8 mouse cellular contexts compared by ENCODE assay signal in the genomic region with DNA sequence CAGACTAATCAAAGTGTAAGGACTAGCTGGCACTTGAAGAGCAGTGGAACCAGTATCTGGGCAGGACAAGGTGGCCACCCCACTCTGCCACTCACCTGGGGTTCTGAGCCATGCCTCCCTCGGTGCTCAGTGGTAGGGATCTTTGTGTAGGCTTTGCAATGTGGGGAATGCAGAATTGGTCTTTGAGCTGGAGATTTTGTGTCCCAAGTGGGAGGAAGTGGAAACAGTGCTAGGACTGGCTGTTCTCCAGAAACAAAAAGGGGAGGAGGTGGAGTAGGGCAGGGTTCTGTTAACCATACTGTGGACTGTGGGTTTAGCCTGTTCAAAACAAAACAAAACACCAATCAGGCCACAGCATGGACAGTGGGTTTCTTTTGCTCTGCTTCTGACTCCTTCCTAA. TPM values are rescaled to one million over a fixed set of nuclear protein-coding genes. Genes with fewer than 3 reads are reported as not detected.
A peak's percentile ranks its signal among the peaks of the same experiment; 100 is the strongest.
DNase-seq lines count a peak whose midpoint lies in the region; ATAC-seq lines count a peak whose summit lies in the region.

Sult1a1 (minus strand) TSS at position 226 of the 400 bp plus-strand sequence.

- H3K9ac ChIP-seq in embryonic facial prominence, embryonic 14.5 days (ENCODE audit: low read depth, low read length), result no peak within 1 kb of the TSS

- H3K36me3 ChIP-seq in embryonic facial prominence, embryonic 14.5 days (ENCODE audit: control insufficient read depth, insufficient read depth, low read length), result 0 out of 2 replicates have a peak, but pooled peaks cover 20% of the 10 kb centered on the region
- peaks cover 73% of the 10 kb centered on the region for H3K36me3 ChIP-seq in embryonic facial prominence, embryonic 10.5 days (replicated peaks)

- H3K27me3 ChIP-seq in embryonic facial prominence, embryonic 14.5 days (replicated peaks; ENCODE audit: control insufficient read depth, insufficient read depth, low read length), result no peaks in the 10 kb centered on the region
- H3K27me3 ChIP-seq in embryonic facial prominence, embryonic 10.5 days (replicated peaks; ENCODE audit: low read depth, poor library complexity, severe bottlenecking), result no peaks in the 10 kb centered on the region

- no peaks in the 10 kb centered on the region for H3K4me1 ChIP-seq in embryonic facial prominence, embryonic 14.5 days (ENCODE audit: control insufficient read depth, insufficient read depth, low read length)
- H3K4me1 ChIP-seq in embryonic facial prominence, embryonic 10.5 days, result no peaks in the 10 kb centered on the region

- H3K27ac ChIP-seq in embryonic facial prominence, embryonic 14.5 days (replicated peaks; ENCODE audit: low read depth, low read length), result peak within 1 kb of the TSS; percentile 35
- H3K27ac ChIP-seq in embryonic facial prominence, embryonic 10.5 days (replicated peaks), result no peak within 1 kb of the TSS

- H3K4me3 ChIP-seq in embryonic facial prominence, embryonic 14.5 days (ENCODE audit: low read depth, low read length), result no peak within 1 kb of the TSS
- H3K4me3 ChIP-seq in embryonic facial prominence, embryonic 10.5 days, result no peak within 1 kb of the TSS

- WGBS in embryonic facial prominence, embryonic 14.5 days, result 45% methylated on average over 1 of the region's 1 CpGs
- WGBS in embryonic facial prominence, embryonic 10.5 days, result 79% methylated on average over 1 of the region's 1 CpGs

- no peak for ATAC-seq in embryonic facial prominence, embryonic 14.5 days (ENCODE audit: low read depth)

- no peaks in the 10 kb centered on the region for H3K9me3 ChIP-seq in embryonic facial prominence, embryonic 14.5 days (ENCODE audit: control insufficient read depth, low read length)
- H3K9me3 ChIP-seq in embryonic facial prominence, embryonic 10.5 days, result no peaks in the 10 kb centered on the region

- no peak for DNase-seq in embryonic facial prominence, embryonic 14.5 days (ENCODE audit: low spot score)
- DNase-seq in embryonic facial prominence, embryonic 10.5 days (ENCODE audit: low spot score), result no peak
- DNase-seq in adipocyte (ENCODE audit: low spot score), result peak; percentile 91
- DNase-seq in heart, adult 9 months (ENCODE audit: low spot score in 2 of 2), result peak; percentile 80 to 88
- peak; percentile 88 for DNase-seq in kidney, postnatal 14 days
- peak; percentile 80 for DNase-seq in testis, postnatal 14 days (ENCODE audit: low spot score)
- DNase-seq in layer of hippocampus, adult 11-12 months (ENCODE audit: low spot score), result no peak
- no peak for DNase-seq in spleen, adult 18-20 months

- no peak within 1 kb of the TSS for H3K4me2 ChIP-seq in embryonic facial prominence, embryonic 14.5 days (ENCODE audit: low read depth, low read length)

RNA-seq across cellular contexts. Expression of gene Sult1a1, which starts in this region (rescaled TPM):
- 13.5 and 17.9 TPM in 2 replicates for polyA plus RNA-seq in embryonic facial prominence, embryonic 14.5 days (2014; fragmentation: Nextera tagmentation; extraction: Ambion mirVana)
- 0.32 and 0.40 TPM in 2 replicates for polyA plus RNA-seq in embryonic facial prominence, embryonic 10.5 days (2016; fragmentation: Nextera tagmentation; extraction: Ambion mirVana)

Comparison
In these comparisons a context has a peak if more than half of its experiments do, and no peak if none do; other contexts are left out.
1. RNA of gene Sult1a1 (polyA plus RNA-seq): 13.5 to 17.9 TPM in embryonic facial prominence, embryonic 14.5 days; 0.32 to 0.40 TPM in embryonic facial prominence, embryonic 10.5 days; every median in the first group is over 10 times any median in the second.
2. DNase-seq: peak in adipocyte (single experiment), heart, adult 9 months (2 of 2), kidney, postnatal 14 days (single experiment) and testis, postnatal 14 days (single experiment); none in embryonic facial prominence, embryonic 14.5 days (single experiment), embryonic facial prominence, embryonic 10.5 days (single experiment), layer of hippocampus, adult 11-12 months (single experiment) and spleen, adult 18-20 months (0 of 2).